Mouse (Mus musculus) lung, embryonic 15.5 days (tissue): ENCODE measurements around the gene Pde1a. TPM values are rescaled to one million over a fixed set of nuclear protein-coding genes. Genes with fewer than 3 reads are reported as not detected.

Experiments used
- ATAC-seq: fragments of 200-750 bp; cut with Nextera tagmentation; 2 replicates; pipeline ENCODE4 v1.8.0; 2017; ENCODE audit warnings: moderate number of reproducible peaks, borderline replicate concordance; ENCODE audit not compliant: low FRiP score, low TSS enrichment; ENCODE audit errors: extremely low read depth
- H3K27ac ChIP-seq: fragments of 300-500 bp; sonication (generic); 2 replicates; pipeline ENCODE4 v1.5.1; 2015; ENCODE audit warnings: moderate library complexity, mild to moderate bottlenecking, inconsistent platforms
- H3K27me3 ChIP-seq: fragments of 300-500 bp; sonication (generic); 2 replicates; pipeline ENCODE4 v1.6.1; 2015; ENCODE audit warnings: inconsistent platforms
- H3K36me3 ChIP-seq: fragments of 300-500 bp; sonication (generic); 2 replicates; pipeline ENCODE4 v1.6.1; 2015; ENCODE audit warnings: inconsistent platforms
- H3K4me1 ChIP-seq: fragments of 300-500 bp; sonication (generic); 2 replicates; pipeline ENCODE4 v1.6.1; 2015; ENCODE audit warnings: inconsistent platforms
- H3K4me2 ChIP-seq: fragments of 300-500 bp; sonication (generic); 2 replicates; pipeline ENCODE4 v1.6.1; 2015; ENCODE audit warnings: inconsistent platforms, mild to moderate bottlenecking, moderate library complexity
- H3K4me3 ChIP-seq: fragments of 300-500 bp; sonication (generic); 2 replicates; pipeline ENCODE4 v1.5.1; 2015; ENCODE audit warnings: mild to moderate bottlenecking, inconsistent platforms
- H3K9ac ChIP-seq: fragments of 300-500 bp; sonication (generic); 2 replicates; pipeline ENCODE4 v1.6.1; 2015; ENCODE audit warnings: inconsistent platforms
- H3K9me3 ChIP-seq: fragments of 300-500 bp; sonication (generic); 2 replicates; pipeline ENCODE4 v1.6.1; 2016; ENCODE audit warnings: inconsistent platforms
- WGBS: fragments of 180-500 bp; shearing (Covaris S2); methylation state at CpG from one replicate; pipeline ENCODE4 v1.1.7; 2015; 5-methylcytosine and 5-hydroxymethylcytosine counted together
- polyA plus RNA-seq: library from polyadenylated mRNA; unstranded; fragments of >200 nt; fragmentation: Nextera tagmentation; extraction: Ambion mirVana; gene quantifications from 2 replicates; pipeline ENCODE4 v1.2.1, GENCODE M21; 2015

Pde1a gene
- 16.2 and 16.4 TPM in 2 replicates for polyA plus RNA-seq

- Histone ChIP-seq H3K9ac (no peak within 1 kb of the TSS), H3K9me3 (no peaks in the 10 kb centered on the region), H3K4me1 (0 out of 2 replicates have a peak, but pooled peaks cover 10% of the 10 kb centered on the region), H3K27me3 (no peaks in the 10 kb centered on the region), H3K27ac (no peak within 1 kb of the TSS), H3K4me3 (peak within 1 kb of the TSS; percentile 18; the same call in 1 of the 2 replicates), H3K36me3 (no peaks in the 10 kb centered on the region), H3K4me2 (peak within 1 kb of the TSS; percentile 49)
- peak; percentile 67; the same call in 1 of the 2 replicates for ATAC-seq
- WGBS = 6% methylated on average over 21 of the region's 21 CpGs
Observed at GRCm38 (mm10) chr2:80128861-80129698, at the start of gene Pde1a. Gene Pde1a, minus strand, starts transcription at chr2:80129458.

GRCm38 (mm10) chr2:80178608-80179280, 49.5 kb upstream of the Pde1a start:
- Histone ChIP-seq H3K27me3 (no peaks in the 10 kb centered on the region), H3K4me1 (peaks cover 4% of the 10 kb centered on the region; the same call in 1 of the 2 replicates), H3K4me3 (no peak overlapping the region), H3K9ac (no peak overlapping the region), H3K4me2 (no peak overlapping the region), H3K9me3 (no peaks in the 10 kb centered on the region), H3K27ac (no peak overlapping the region), H3K36me3 (no peaks in the 10 kb centered on the region)
- 19% methylated on average over 4 of the region's 4 CpGs for WGBS
- ATAC-seq = no peak; the same call in 1 of the 2 replicates

GRCm38 (mm10) chr2:80178154-80178553, 48.9 kb upstream of the Pde1a start:
- ATAC-seq = no peak
- peaks cover 4% of the 10 kb centered on the region; the same call in 1 of the 2 replicates for H3K4me1 ChIP-seq
- no peaks in the 10 kb centered on the region for H3K36me3 ChIP-seq
- no peaks in the 10 kb centered on the region for H3K9me3 ChIP-seq
- no peak overlapping the region for H3K4me3 ChIP-seq
- no peak overlapping the region for H3K27ac ChIP-seq
- no peaks in the 10 kb centered on the region for H3K27me3 ChIP-seq
- H3K4me2 ChIP-seq = no peak overlapping the region
- no peak overlapping the region for H3K9ac ChIP-seq
- 25% methylated on average over 3 of the region's 3 CpGs for WGBS

- no peak for ATAC-seq
- Histone ChIP-seq H3K4me1 (no peaks in the 10 kb centered on the region), H3K36me3 (no peaks in the 10 kb centered on the region), H3K4me3 (no peak overlapping the region), H3K27ac (no peak overlapping the region), H3K9me3 (no peaks in the 10 kb centered on the region), H3K27me3 (no peaks in the 10 kb centered on the region), H3K9ac (no peak overlapping the region), H3K4me2 (no peak overlapping the region)
- 91% methylated on average over 1 of the region's 1 CpGs for WGBS
Observed at GRCm38 (mm10) chr2:80168103-80168502, 38.8 kb upstream of the Pde1a start.

GRCm38 (mm10) chr2:80158784-80159183, 29.5 kb upstream of the Pde1a start:
- no peak overlapping the region for H3K4me3 ChIP-seq
- H3K9me3 ChIP-seq = no peaks in the 10 kb centered on the region
- H3K27ac ChIP-seq = no peak overlapping the region
- H3K4me2 ChIP-seq = no peak overlapping the region
- no peak for ATAC-seq
- H3K36me3 ChIP-seq = no peaks in the 10 kb centered on the region
- WGBS = 80% methylated on average over 2 of the region's 2 CpGs
- H3K4me1 ChIP-seq = no peaks in the 10 kb centered on the region
- no peak overlapping the region for H3K9ac ChIP-seq
- no peaks in the 10 kb centered on the region for H3K27me3 ChIP-seq

GRCm38 (mm10) chr2:80158196-80158595, 28.9 kb upstream of the Pde1a start:
- no peaks in the 10 kb centered on the region for H3K4me1 ChIP-seq
- no peak overlapping the region for H3K9ac ChIP-seq
- H3K4me2 ChIP-seq = no peak overlapping the region
- no peak overlapping the region for H3K4me3 ChIP-seq
- H3K27ac ChIP-seq = no peak overlapping the region
- no peak for ATAC-seq
- no peaks in the 10 kb centered on the region for H3K9me3 ChIP-seq
- no peaks in the 10 kb centered on the region for H3K27me3 ChIP-seq
- H3K36me3 ChIP-seq = no peaks in the 10 kb centered on the region
- WGBS = 77% methylated on average over 3 of the region's 3 CpGs

- no peak overlapping the region for H3K27ac ChIP-seq
- ATAC-seq = no peak
- no peak overlapping the region for H3K4me3 ChIP-seq
- H3K9me3 ChIP-seq = no peaks in the 10 kb centered on the region
- no peaks in the 10 kb centered on the region for H3K4me1 ChIP-seq
- H3K27me3 ChIP-seq = no peaks in the 10 kb centered on the region
- H3K9ac ChIP-seq = no peak overlapping the region
- H3K4me2 ChIP-seq = no peak overlapping the region
- no peaks in the 10 kb centered on the region for H3K36me3 ChIP-seq
- WGBS = 77% methylated on average over 6 of the region's 6 CpGs
Observed at GRCm38 (mm10) chr2:80150019-80150418, 20.8 kb upstream of the Pde1a start.

- Histone ChIP-seq H3K4me2 (no peak overlapping the region), H3K9me3 (no peaks in the 10 kb centered on the region), H3K27ac (no peak overlapping the region), H3K27me3 (no peaks in the 10 kb centered on the region), H3K36me3 (no peaks in the 10 kb centered on the region), H3K4me1 (no peaks in the 10 kb centered on the region), H3K4me3 (no peak overlapping the region), H3K9ac (no peak overlapping the region)
- WGBS = 77% methylated on average over 3 of the region's 3 CpGs
- no peak for ATAC-seq
Observed at GRCm38 (mm10) chr2:80149332-80149731, 20.1 kb upstream of the Pde1a start.

GRCm38 (mm10) chr2:80135076-80135475, 5.8 kb upstream of the Pde1a start:
- H3K9me3 ChIP-seq = no peaks in the 10 kb centered on the region
- H3K4me1 ChIP-seq = no peaks in the 10 kb centered on the region
- no peak overlapping the region for H3K4me3 ChIP-seq
- WGBS = 60% methylated on average over 3 of the region's 3 CpGs
- no peak for ATAC-seq
- H3K36me3 ChIP-seq = no peaks in the 10 kb centered on the region
- H3K4me2 ChIP-seq = no peak overlapping the region
- H3K27ac ChIP-seq = no peak overlapping the region
- no peak overlapping the region for H3K9ac ChIP-seq
- no peaks in the 10 kb centered on the region for H3K27me3 ChIP-seq

GRCm38 (mm10) chr2:80132677-80133076, 3.4 kb upstream of the Pde1a start:
- Histone ChIP-seq H3K4me1 (0 out of 2 replicates have a peak, but pooled peaks cover 10% of the 10 kb centered on the region), H3K27me3 (no peaks in the 10 kb centered on the region), H3K4me3 (no peak overlapping the region), H3K9ac (no peak overlapping the region), H3K4me2 (no peak overlapping the region), H3K27ac (no peak overlapping the region), H3K9me3 (no peaks in the 10 kb centered on the region), H3K36me3 (no peaks in the 10 kb centered on the region)
- 65% methylated on average over 3 of the region's 3 CpGs for WGBS
- no peak for ATAC-seq

- no peak overlapping the region for H3K27ac ChIP-seq
- H3K36me3 ChIP-seq = no peaks in the 10 kb centered on the region
- H3K27me3 ChIP-seq = no peaks in the 10 kb centered on the region
- no peak overlapping the region for H3K4me2 ChIP-seq
- ATAC-seq = no peak
- H3K9ac ChIP-seq = no peak overlapping the region
- no peak overlapping the region for H3K4me3 ChIP-seq
- H3K4me1 ChIP-seq = 0 out of 2 replicates have a peak, but pooled peaks cover 10% of the 10 kb centered on the region
- WGBS = 49% methylated on average over 4 of the region's 4 CpGs
- no peaks in the 10 kb centered on the region for H3K9me3 ChIP-seq
Observed at GRCm38 (mm10) chr2:80126663-80127062, 2.6 kb downstream of the Pde1a start.

- ATAC-seq = no peak
- Histone ChIP-seq H3K27me3 (no peaks in the 10 kb centered on the region), H3K9ac (no peak overlapping the region), H3K36me3 (no peaks in the 10 kb centered on the region), H3K4me1 (no peaks in the 10 kb centered on the region), H3K9me3 (no peaks in the 10 kb centered on the region), H3K27ac (no peak overlapping the region), H3K4me2 (no peak overlapping the region), H3K4me3 (no peak overlapping the region)
- 80% methylated on average over 2 of the region's 2 CpGs for WGBS
Observed at GRCm38 (mm10) chr2:80086891-80087290, 42.4 kb downstream of the Pde1a start.
